Mouse (Mus musculus) ovary, postnatal 36 days (tissue): Measurements from ENCODE around the gene Syne1.

Source experiments
- DNase-seq: peaks from one replicate; pipeline ENCODE4 v3.0.0; 2022; ENCODE audit warnings: low spot score, mixed read lengths

Syne1 gene

GRCm38 (mm10) chr10:4972026-4972425 is 579.3 kb downstream of the Syne1 start:
- DNase-seq = no peak

- DNase-seq = no peak
Observed at GRCm38 (mm10) chr10:4971586-4971985, 579.7 kb downstream of the Syne1 start.

- DNase-seq = peak; percentile 21
Observed at GRCm38 (mm10) chr10:4971156-4971555, 580.1 kb downstream of the Syne1 start.
